Mouse (Mus musculus) leukemia stem cell, adult 10-12 weeks (primary cell): ENCODE measurements around the gene Adora1. TPM values are rescaled to one million over a fixed set of nuclear protein-coding genes. Genes with fewer than 3 reads are reported as not detected.

Experiments used
- polyA plus RNA-seq: library from polyadenylated mRNA; stranded (reverse); fragments of >175 nt; gene quantifications from 2 replicates; pipeline ENCODE4 v1.2.3, GENCODE M21; 2012; ENCODE audit warnings: low replicate concordance

Adora1 gene
- polyA plus RNA-seq = 0.05 TPM in 1 of 2 replicates, not detected in the other

GRCm38 (mm10) chr1:134235391-134235921, at the start of gene Adora1:
Gene Adora1, minus strand, starts transcription at chr1:134235431.

DNA sequence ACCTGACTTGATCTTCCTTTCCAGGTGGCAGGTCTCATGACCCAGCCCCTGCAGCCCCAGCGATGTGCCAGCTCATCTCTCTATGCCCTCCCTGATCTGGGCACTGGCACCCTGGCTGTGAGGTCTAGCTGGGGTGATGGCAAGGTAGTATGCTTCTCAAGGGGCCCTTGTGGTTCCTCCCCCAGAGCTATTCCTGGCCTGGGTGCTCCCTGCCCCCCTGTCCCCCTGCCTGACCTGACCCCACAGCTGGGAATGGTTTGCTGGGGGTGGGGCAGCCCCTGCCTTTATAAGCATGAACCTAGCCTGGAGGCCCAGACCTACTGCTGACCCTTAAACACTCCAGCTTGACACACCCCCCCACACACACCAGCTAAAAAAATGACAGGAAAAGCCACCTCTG, 42.1 kb downstream of the Adora1 start, which contains the start of gene Mybph:
TSS of gene Mybph (plus strand) at position 323 of the 400 bp plus-strand sequence.

DNA sequence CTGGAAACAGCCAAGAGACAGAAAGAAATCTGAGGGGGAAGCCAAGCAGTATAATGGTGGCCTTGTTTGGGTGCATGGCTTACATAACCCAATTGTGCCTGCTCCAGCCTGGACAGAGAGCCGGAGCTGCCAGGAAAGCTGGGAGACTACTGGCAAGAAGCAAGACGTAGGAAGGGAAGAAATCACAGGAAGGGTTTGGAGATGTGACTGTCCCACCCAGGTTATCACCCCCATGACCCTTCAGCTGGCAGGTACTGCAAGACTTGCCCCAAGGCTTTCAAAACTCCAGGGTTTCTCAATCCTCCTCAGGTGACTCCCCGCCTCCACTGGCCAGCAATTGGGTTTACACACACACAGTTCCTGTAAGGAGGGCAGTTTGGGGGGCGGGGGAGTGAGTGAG, 53.2 kb downstream of the Adora1 start, which contains the start of gene Chil1:
TSS of gene Chil1 (plus strand) at position 152 of the 400 bp plus-strand sequence.

Other genes starting within 250 kb of the Adora1 start
- gene Fmod, start 198.2 kb downstream of the Adora1 start, polyA plus RNA-seq = not detected in 2 replicates
- 8.7 and 54.7 TPM in 2 replicates for gene Btg2, start 156.3 kb downstream of the Adora1 start, polyA plus RNA-seq
- not detected in 2 replicates for gene Chit1, start 124.2 kb downstream of the Adora1 start, polyA plus RNA-seq
- 0.30 and 0.48 TPM in 2 replicates for gene Chil1, start 53.3 kb downstream of the Adora1 start, polyA plus RNA-seq
- not detected in 2 replicates for gene Mybph, start 42.0 kb downstream of the Adora1 start, polyA plus RNA-seq
- not detected in 2 replicates for gene Myog, start 54.6 kb upstream of the Adora1 start, polyA plus RNA-seq
- gene Ppfia4, start 97.5 kb upstream of the Adora1 start, polyA plus RNA-seq = 16.4 and 17.5 TPM in 2 replicates
- gene Tmem183a, start 126.5 kb upstream of the Adora1 start, polyA plus RNA-seq = 16.0 and 26.1 TPM in 2 replicates
- gene 4933406M09Rik, start 150.5 kb upstream of the Adora1 start, polyA plus RNA-seq = not detected in 2 replicates
- 16.2 and 24.8 TPM in 2 replicates for gene Cyb5r1, start 170.1 kb upstream of the Adora1 start, polyA plus RNA-seq
- gene Adipor1, start 179.9 kb upstream of the Adora1 start, polyA plus RNA-seq = 75.8 and 107 TPM in 2 replicates
- gene Klhl12, start 220.1 kb upstream of the Adora1 start, polyA plus RNA-seq = 4.6 and 12.8 TPM in 2 replicates